Mouse (Mus musculus) inflammation-experienced regulatory T-cells (primary cell): Measurements from ENCODE around the gene Pradc1. TPM values are rescaled to one million over a fixed set of nuclear protein-coding genes. Genes with fewer than 3 reads are reported as not detected.

Experiments used
- polyA plus RNA-seq, 2 experiments: library from polyadenylated mRNA; unstranded; fragments of 100-300 nt; shearing (Covaris generic); gene quantifications; one replicate each; pipeline ENCODE4 v1.2.1; 2017

Pradc1 gene
- polyA plus RNA-seq: 10 to 100 TPM; 21.6 to 27.8 TPM

DNA sequence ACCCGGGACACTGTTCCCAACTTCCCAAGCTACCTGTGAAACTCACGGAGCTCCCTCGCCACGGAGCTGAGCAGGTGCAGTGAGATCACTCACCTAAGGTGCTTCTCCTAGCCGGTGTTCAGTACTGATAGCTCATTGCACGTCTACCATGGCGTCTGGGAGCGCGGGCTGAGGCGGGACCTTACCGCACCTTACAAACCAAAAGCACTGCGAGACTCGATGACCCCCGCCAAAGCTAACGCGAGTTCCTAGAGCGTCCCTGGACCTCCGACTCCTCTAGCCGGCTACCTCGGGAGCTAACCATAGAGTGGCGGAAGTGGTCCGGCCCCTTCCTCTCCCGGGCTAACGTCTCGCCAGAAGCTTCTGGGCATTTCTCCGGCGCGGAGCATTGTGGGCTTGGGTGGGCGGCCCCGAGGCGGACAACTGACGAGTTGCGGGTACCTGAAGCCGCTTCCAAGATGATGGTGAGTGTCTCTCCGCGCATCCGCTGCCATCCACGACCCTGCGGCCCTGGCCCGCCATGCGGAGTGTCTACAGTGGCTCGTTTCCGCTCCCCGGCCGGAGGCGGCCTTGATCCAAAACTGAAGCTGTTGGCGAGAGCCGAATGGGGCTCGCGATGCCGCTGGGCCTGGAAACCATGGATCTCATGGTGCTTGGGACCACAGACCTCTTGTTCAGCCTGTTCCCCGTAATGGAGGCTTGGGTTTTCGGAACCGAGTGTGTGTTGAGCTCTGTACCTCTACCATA lies at the start of gene Pradc1:
TSS of gene Pradc1 (minus strand) at position 307 of the 747 bp plus-strand sequence.

DNA sequence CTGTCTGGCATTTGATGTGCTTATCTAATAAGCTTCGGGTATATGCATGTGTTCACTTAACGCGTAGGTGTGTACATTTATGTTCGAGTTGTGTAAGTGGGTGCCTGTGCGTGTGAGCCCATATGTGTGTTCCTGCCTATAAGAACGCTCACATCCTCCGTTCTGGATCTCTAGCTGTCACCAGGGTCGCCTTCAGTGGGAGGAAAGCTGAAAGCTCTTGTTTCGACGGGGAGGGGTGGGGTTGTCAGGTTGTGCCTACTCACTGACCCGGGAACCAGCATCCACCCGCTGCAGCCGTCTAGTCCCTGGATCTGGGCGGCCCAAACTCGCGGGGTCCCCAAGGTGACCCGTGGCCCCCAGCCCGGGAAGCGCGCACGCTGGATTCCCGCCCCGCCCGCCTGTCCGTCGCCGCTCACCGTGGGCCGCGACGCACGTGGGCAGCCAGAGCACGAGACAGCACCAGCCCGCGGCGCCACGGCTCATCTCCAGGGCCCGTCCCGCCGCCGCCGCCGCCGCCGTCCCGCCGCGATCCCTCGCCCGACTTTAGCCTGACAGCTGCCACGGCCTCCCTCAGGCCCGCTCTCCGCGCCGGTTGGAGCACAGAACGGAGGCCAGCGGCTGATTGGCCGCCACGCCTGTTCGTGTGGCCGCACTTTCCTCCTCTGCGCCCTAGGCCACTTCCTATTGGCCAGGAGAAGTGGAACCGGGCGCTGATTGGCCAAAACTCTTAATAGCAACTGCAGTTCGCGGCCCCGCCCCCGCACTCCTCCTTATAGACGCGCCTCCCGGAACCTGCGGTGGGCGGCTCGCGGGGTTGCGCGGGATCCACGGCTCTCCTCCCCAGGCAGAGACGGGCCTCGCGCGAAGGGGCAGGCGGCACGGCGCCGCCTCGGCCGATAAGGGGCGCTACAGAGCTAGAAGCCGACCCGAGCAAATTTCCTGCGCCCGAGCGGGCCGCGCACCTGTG lies 790 bp downstream of the Pradc1 start, which contains the start of gene Cct7:
TSS of gene Cct7 (plus strand) at position 818 of the 967 bp plus-strand sequence.

DNA sequence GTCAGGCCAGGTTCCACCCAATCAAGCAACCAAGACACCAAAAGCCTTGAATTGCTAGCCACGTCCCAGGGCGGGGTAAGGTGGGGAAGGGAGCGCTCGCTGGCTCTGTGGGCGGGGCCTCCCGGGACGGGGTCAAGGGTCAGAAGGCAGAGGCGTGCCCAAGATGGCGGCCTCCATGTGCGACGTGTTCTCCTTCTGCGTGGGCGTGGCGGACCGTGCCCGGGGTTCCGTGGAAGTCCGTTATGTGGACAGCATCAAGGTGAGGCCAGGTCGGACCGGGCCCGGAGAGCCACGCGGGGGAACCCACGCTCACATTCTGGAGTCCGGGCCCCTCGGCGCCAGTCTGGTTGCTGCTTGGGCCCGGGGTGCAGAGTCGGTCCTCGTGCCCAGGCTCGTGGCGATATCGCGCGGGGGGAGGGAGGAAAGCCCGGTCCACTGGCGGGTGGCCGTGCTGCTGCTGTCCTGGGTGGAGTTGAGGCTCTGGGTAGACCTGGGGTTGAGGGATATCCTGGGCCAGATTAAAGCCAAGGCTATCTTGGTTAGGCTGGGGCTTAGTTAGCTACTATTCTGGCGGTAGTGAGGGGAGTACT lies 19.8 kb downstream of the Pradc1 start, which contains the start of gene Smyd5:
TSS of gene Smyd5 (plus strand) at position 148 of the 590 bp plus-strand sequence.

DNA sequence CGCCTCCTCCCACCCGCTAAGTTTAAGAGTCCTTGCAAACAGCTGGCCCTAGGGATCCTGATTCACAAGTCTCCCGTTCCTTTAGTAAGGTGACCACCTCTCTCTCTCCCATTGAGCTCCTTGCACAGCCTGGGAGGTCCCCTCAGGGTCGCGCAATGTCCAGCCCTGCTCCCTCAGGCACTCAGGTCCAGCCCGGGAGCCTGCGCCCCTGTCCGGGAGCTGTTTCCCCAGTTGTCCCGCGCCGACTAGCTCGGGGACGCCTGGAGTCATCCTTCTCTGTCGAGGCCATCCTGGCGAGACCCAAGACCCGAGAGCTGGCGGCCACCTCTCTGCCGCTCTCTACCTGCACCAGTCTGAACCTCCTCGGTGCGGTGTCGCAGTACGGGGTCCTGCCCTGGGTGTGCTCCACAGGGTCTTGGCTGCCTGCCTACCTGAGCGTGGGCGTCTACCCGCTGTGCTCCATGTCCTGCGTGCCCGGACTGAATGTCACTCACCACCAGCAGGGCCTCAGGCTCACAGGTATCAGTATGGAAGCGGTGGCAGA lies 27.9 kb downstream of the Pradc1 start, which contains the start of gene Noto:
TSS of gene Noto (plus strand) at position 51 of the 544 bp plus-strand sequence.

Other genes with a start within 250 kb of the Pradc1 start
- 1 to 10 TPM in 1 of 2 experiments, under 1 TPM in 1; 0.75 to 1.1 TPM for gene Sfxn5, start 118.5 kb downstream of the Pradc1 start, polyA plus RNA-seq
- under 1 TPM; 0.70 to 0.94 TPM for gene Rab11fip5, start 77.3 kb downstream of the Pradc1 start, polyA plus RNA-seq
- under 1 TPM; 0.16 to 0.58 TPM for gene Noto, start 28.1 kb downstream of the Pradc1 start, polyA plus RNA-seq
- gene Smyd5, start 20.0 kb downstream of the Pradc1 start, polyA plus RNA-seq: 10 to 100 TPM; 50.4 to 50.7 TPM
- 100 to 1,000 TPM; 273 to 312 TPM for gene Cct7, start 456 bp downstream of the Pradc1 start, polyA plus RNA-seq
- gene Fbxo41, start 51.0 kb upstream of the Pradc1 start, polyA plus RNA-seq: under 1 TPM in 1 of 2 experiments, not detected in 1; 0.29 TPM
- gene Egr4, start 61.6 kb upstream of the Pradc1 start, polyA plus RNA-seq: under 1 TPM in 1 of 2 experiments, not detected in 1; 0.66 TPM
- 10 to 100 TPM in 1 of 2 experiments, 1 to 10 TPM in 1; 2.3 to 10.8 TPM for gene Alms1, start 135.6 kb upstream of the Pradc1 start, polyA plus RNA-seq